25 mouse cellular contexts compared by ENCODE assay signal in the genomic region with DNA sequence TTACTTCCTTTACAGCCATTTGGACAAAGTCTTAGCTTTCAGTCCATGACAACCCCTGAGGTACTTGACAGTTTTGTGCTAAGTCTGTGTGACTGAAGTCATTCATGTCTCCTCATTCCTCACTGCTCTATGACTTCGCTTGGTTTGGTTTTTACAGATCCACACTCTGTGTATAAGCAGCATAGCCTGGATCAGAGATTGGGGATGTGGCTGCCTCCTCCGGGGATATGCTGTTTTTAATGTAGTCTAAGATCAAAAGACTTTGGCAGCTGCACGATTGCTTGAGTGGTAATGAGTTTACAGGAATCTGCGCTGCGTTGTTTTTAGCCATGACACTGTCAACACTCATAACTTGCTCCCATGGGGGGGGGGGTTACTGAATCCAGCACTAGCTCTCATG.
DNase-seq lines count a peak whose midpoint lies in the region; ATAC-seq and TF ChIP-seq lines count a peak whose summit lies in the region.
"Had no signal": no experiment of that assay in that cellular context is flagged by ENCODE, and none has a peak within 500 bp of the region (broad histone marks: within the 10 kb centered on the region; RNA-seq: fewer than 3 reads in every experiment).

No protein-coding gene starts in this region.

- no peaks in the 10 kb centered on the region for H3K36me3 ChIP-seq in heart, embryonic 15.5 days
- no peaks in the 10 kb centered on the region for H3K36me3 ChIP-seq in lung, postnatal 0 days (ENCODE audit: insufficient read depth, low read length)
- H3K36me3 ChIP-seq in forebrain, embryonic 13.5 days (ENCODE audit: poor library complexity, severe bottlenecking), result no peaks in the 10 kb centered on the region
- H3K36me3 ChIP-seq in midbrain, embryonic 14.5 days (ENCODE audit: control insufficient read depth, insufficient read depth, low read length), result no peaks in the 10 kb centered on the region
- H3K36me3 ChIP-seq: embryonic facial prominence, embryonic 12.5 days; intestine, embryonic 15.5 days; limb, embryonic 12.5 days; liver, embryonic 12.5 days; neural tube, embryonic 12.5 days had no signal

- no peak overlapping the region for H3K4me3 ChIP-seq in heart, embryonic 15.5 days
- H3K4me3 ChIP-seq in lung, postnatal 0 days (ENCODE audit: low read depth, low read length), result no peak overlapping the region
- no peak overlapping the region for H3K4me3 ChIP-seq in forebrain, embryonic 13.5 days
- H3K4me3 ChIP-seq in midbrain, embryonic 14.5 days (replicated peaks; ENCODE audit: low read depth, low read length), result no peak overlapping the region
- H3K4me3 ChIP-seq: embryonic facial prominence, embryonic 12.5 days; intestine, embryonic 15.5 days; limb, embryonic 12.5 days; liver, embryonic 12.5 days; neural tube, embryonic 12.5 days had no signal

- TF ChIP-seq CTCF in lung, postnatal 0 days (IDR thresholded peaks at IDR 0.05), result no peak

- H3K9me3 ChIP-seq in heart, embryonic 15.5 days (replicated peaks), result no peaks in the 10 kb centered on the region
- no peaks in the 10 kb centered on the region for H3K9me3 ChIP-seq in lung, postnatal 0 days (ENCODE audit: low read length)
- H3K9me3 ChIP-seq in forebrain, embryonic 13.5 days (replicated peaks), result no peaks in the 10 kb centered on the region
- H3K9me3 ChIP-seq in midbrain, embryonic 14.5 days (ENCODE audit: control insufficient read depth, low read length), result no peaks in the 10 kb centered on the region
- H3K9me3 ChIP-seq: embryonic facial prominence, embryonic 12.5 days; intestine, embryonic 15.5 days; limb, embryonic 12.5 days; liver, embryonic 12.5 days; neural tube, embryonic 12.5 days had no signal

- no peak overlapping the region for H3K27ac ChIP-seq in heart, embryonic 15.5 days
- H3K27ac ChIP-seq in lung, postnatal 0 days (ENCODE audit: low read length), result no peak overlapping the region
- H3K27ac ChIP-seq in forebrain, embryonic 13.5 days, result no peak overlapping the region
- H3K27ac ChIP-seq in midbrain, embryonic 14.5 days (replicated peaks; ENCODE audit: low read depth, low read length), result no peak overlapping the region
- H3K27ac ChIP-seq: embryonic facial prominence, embryonic 12.5 days; hindbrain, embryonic 14.5 days; intestine, embryonic 15.5 days; limb, embryonic 12.5 days; liver, embryonic 12.5 days; macrophage; neural tube, embryonic 12.5 days had no signal

- no peak for ATAC-seq in heart, embryonic 15.5 days (replicated peaks; ENCODE audit: insufficient number of reproducible peaks, insufficient read depth, low FRiP score, low read depth)
- peak; percentile 26; the same call in 1 of the 2 replicates for ATAC-seq in lung, postnatal 0 days
- ATAC-seq in forebrain, embryonic 13.5 days, result peak; percentile 57; the same call in 1 of the 2 replicates
- ATAC-seq in midbrain, embryonic 14.5 days (ENCODE audit: low FRiP score, low TSS enrichment), result no peak
- ATAC-seq: intestine, embryonic 15.5 days; liver, embryonic 12.5 days had no signal

- H3K9ac ChIP-seq in heart, embryonic 15.5 days, result no peak overlapping the region
- H3K9ac ChIP-seq in lung, postnatal 0 days (replicated peaks; ENCODE audit: low read depth), result no peak overlapping the region
- H3K9ac ChIP-seq in forebrain, embryonic 13.5 days, result no peak overlapping the region
- H3K9ac ChIP-seq in midbrain, embryonic 14.5 days (replicated peaks; ENCODE audit: low read length), result no peak overlapping the region
- H3K9ac ChIP-seq: embryonic facial prominence, embryonic 12.5 days; hindbrain, embryonic 14.5 days; intestine, embryonic 15.5 days; limb, embryonic 12.5 days; liver, embryonic 12.5 days; neural tube, embryonic 12.5 days had no signal

- peaks cover 5% of the 10 kb centered on the region for H3K4me1 ChIP-seq in heart, embryonic 15.5 days (replicated peaks)
- no peaks in the 10 kb centered on the region for H3K4me1 ChIP-seq in lung, postnatal 0 days (ENCODE audit: insufficient read depth, low read depth, low read length)
- H3K4me1 ChIP-seq in forebrain, embryonic 13.5 days, result no peaks in the 10 kb centered on the region
- no peaks in the 10 kb centered on the region for H3K4me1 ChIP-seq in midbrain, embryonic 14.5 days (ENCODE audit: control insufficient read depth, insufficient read depth, low read length)
- H3K4me1 ChIP-seq: intestine, embryonic 15.5 days; liver, embryonic 12.5 days; neural tube, embryonic 12.5 days had no signal

- TF ChIP-seq EP300 in lung, postnatal 0 days (IDR thresholded peaks at IDR 0.05), result no peak

- 0 out of 2 replicates have a peak overlapping the region, but pooled peaks have one; percentile 5 for H3K4me2 ChIP-seq in heart, embryonic 15.5 days
- no peak overlapping the region for H3K4me2 ChIP-seq in lung, postnatal 0 days (replicated peaks; ENCODE audit: low read depth, low read length)
- no peak overlapping the region for H3K4me2 ChIP-seq in forebrain, embryonic 13.5 days
- H3K4me2 ChIP-seq in midbrain, embryonic 14.5 days (ENCODE audit: low read length), result no peak overlapping the region
- H3K4me2 ChIP-seq: embryonic facial prominence, embryonic 12.5 days; hindbrain, embryonic 14.5 days; intestine, embryonic 15.5 days; limb, embryonic 12.5 days; liver, embryonic 12.5 days; neural tube, embryonic 12.5 days had no signal

- no peak for DNase-seq in heart, postnatal 4 days
- peak; percentile 20 for DNase-seq in lung, postnatal 0 days (ENCODE audit: low spot score)
- no peak for DNase-seq in lung, postnatal 25 days (ENCODE audit: low spot score)
- peak; percentile 38 for DNase-seq in midbrain, embryonic 14.5 days
- DNase-seq in layer of hippocampus, postnatal 14 days (ENCODE audit: low spot score in 2 of 2), result no peak
- DNase-seq in left cerebral cortex, adult 8-10 months (ENCODE audit: low spot score in 2 of 2), result no peak
- DNase-seq: adrenal gland, postnatal 36 days; cerebellum, adult 2 months; cerebellum, postnatal 36 days; gastrocnemius, postnatal 25 days; heart, postnatal 10 days; kidney, adult 9 months; kidney, postnatal 25 days; right cerebral cortex, adult 18-20 months; thymus, postnatal 25 days had no signal

- WGBS in heart, embryonic 15.5 days, result 35% methylated on average over 5 of the region's 5 CpGs
- WGBS in lung, postnatal 0 days, result 57% methylated on average over 5 of the region's 5 CpGs
- WGBS in forebrain, embryonic 13.5 days, result 58% methylated on average over 5 of the region's 5 CpGs
- 50% methylated on average over 5 of the region's 5 CpGs for WGBS in midbrain, embryonic 14.5 days

- H3K27me3 ChIP-seq in heart, embryonic 15.5 days, result no peaks in the 10 kb centered on the region
- H3K27me3 ChIP-seq in lung, postnatal 0 days (replicated peaks; ENCODE audit: insufficient read depth, low read length), result no peaks in the 10 kb centered on the region
- H3K27me3 ChIP-seq in forebrain, embryonic 13.5 days, result no peaks in the 10 kb centered on the region
- no peaks in the 10 kb centered on the region for H3K27me3 ChIP-seq in midbrain, embryonic 14.5 days (ENCODE audit: control insufficient read depth, insufficient read depth, low read length)
- H3K27me3 ChIP-seq: CH12.LX; embryonic facial prominence, embryonic 12.5 days; intestine, embryonic 15.5 days; limb, embryonic 12.5 days; liver, embryonic 12.5 days; neural tube, embryonic 12.5 days had no signal

Comparison
In these comparisons a context has a peak if more than half of its experiments do, and no peak if none do; other contexts are left out.
1. DNase-seq: peak in lung, postnatal 0 days (single experiment) and midbrain, embryonic 14.5 days (single experiment); none in heart, postnatal 4 days (single experiment), lung, postnatal 25 days (single experiment), layer of hippocampus, postnatal 14 days (0 of 2) and left cerebral cortex, adult 8-10 months (0 of 2).
2. ATAC-seq: peak in lung, postnatal 0 days (single experiment) and forebrain, embryonic 13.5 days (single experiment); none in heart, embryonic 15.5 days (single experiment) and midbrain, embryonic 14.5 days (single experiment).